Mouse (Mus musculus): ENCODE results near the gene Plekha8.

GRCm38 (mm10) chr6:54692201-54692600 is 97.3 kb downstream of the Plekha8 start:
- TF ChIP-seq POLR2A (IDR thresholded peaks at IDR 0.05; ENCODE audit: insufficient read depth, low read depth, low read length) (no peak), CTCF (IDR thresholded peaks at IDR 0.05; ENCODE audit: insufficient read depth, low read depth, low read length) (no peak)

Data from olfactory bulb, adult 2 months (tissue).